Mouse (Mus musculus) brain, embryonic 14.5 days (tissue): Measurements from ENCODE around the gene Nudt3.

Source experiments
- CTCF ChIP-seq: fragments of 200-500 bp; IDR thresholded peaks from 2 replicates; pipeline ENCODE4 v1.5.1; 2012; ENCODE audit warnings: inconsistent platforms, mild to moderate bottlenecking, moderate library complexity, borderline replicate concordance; ENCODE audit not compliant: insufficient read depth, insufficient read length; ENCODE audit errors: extremely low read depth
- POLR2A ChIP-seq: fragments of 200-500 bp; IDR thresholded peaks from 2 replicates; pipeline ENCODE4 v1.6.1; 2012; ENCODE audit warnings: mild to moderate bottlenecking, inconsistent platforms, borderline replicate concordance; ENCODE audit not compliant: poor library complexity, insufficient read depth, insufficient read length, severe bottlenecking; ENCODE audit errors: extremely low read depth

DNA sequence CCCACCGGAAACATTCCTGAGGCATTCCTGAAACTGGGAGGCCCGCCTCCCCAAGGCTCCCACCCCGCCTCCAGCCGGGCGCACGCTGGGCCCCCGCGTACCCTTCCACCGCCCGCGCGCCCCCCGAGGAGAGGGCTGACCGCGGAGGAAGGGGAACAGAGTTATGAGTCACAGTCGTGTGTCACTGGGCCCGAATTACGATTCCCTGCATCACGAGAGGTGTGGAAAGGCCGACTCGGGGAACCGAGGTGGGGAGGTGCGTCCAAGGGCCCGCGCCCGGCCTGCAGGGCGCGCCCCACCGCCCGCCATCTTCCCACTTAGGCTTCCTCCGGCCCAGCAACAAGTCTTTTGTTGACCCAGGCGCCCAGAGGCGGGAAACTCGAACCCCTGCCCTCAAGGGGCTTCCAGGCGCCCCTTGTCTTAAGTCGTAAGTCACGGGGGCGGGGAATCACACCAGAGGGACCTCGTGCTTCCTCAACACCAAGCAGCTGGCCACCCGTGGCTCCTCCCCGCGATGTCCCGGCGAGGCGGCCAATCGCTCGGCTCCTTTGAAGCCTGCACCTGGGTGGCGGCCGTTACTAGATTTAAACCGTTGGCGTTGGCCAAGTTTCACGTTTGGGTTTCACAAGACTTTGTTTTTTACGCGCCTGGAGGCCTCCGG lies 67.7 kb downstream of the Nudt3 start:
- TF ChIP-seq POLR2A (no peak), CTCF (no peak)
